Mouse (Mus musculus): Measurements from ENCODE around the gene Tmem161a.
A peak's percentile ranks its signal among the peaks of the same experiment; 100 is the strongest.

The Tmem161a gene

GRCm38 (mm10) chr8:70163316-70163715 lies 8.8 kb upstream of the Tmem161a start:
- no peak for DNase-seq

DNA sequence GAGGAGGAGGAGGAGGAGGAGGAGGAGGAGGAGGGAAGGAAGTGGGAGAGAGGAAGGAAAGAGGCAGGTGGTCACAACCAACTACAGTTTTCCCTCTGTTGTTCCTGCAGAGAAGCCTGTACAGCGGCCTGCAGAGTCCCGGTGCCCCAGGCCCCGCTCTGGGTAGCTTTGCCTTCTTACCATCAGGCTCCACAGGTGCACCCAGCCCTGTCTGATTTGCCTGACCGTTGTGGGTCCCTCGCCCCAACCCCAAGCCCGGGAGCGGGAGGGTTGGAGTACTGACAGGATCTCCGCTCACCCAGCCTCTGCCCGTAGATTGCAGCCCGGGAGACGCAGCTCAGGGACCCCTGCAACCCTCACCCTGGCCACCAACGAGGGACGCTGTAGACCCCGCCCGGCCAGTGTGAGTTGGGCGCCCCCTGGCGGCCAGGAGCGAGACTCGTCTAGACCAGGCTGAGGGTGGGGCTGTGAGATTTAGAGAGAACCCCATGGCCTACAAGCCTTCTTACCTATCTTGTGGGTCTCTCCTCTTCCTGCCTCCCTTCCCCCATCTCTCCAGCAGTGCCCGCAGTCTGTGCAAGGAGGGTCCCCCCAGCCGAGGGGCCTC lies 5.5 kb upstream of the Tmem161a start:
- DNase-seq, result peak; percentile 90 to 92

DNA sequence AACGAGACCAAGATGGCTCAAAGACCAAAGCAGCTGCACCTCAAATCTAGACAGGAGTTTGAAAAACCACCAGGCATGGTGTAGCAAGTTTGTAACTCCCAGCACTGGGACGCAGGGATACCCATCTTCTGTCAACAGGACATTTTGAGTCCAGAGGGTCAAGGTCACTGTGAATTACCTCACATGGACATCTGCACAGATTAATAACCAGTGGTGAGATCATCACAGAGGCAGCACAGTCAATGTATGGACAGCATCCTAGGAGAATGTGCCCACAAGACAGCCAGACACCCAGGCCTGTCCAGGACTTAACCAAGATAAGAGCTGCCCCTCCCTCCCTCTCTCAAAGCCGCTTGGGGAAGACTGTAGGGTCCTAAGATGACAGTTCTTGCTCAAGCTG lies 2.0 kb upstream of the Tmem161a start:
- DNase-seq, result no peak

DNA sequence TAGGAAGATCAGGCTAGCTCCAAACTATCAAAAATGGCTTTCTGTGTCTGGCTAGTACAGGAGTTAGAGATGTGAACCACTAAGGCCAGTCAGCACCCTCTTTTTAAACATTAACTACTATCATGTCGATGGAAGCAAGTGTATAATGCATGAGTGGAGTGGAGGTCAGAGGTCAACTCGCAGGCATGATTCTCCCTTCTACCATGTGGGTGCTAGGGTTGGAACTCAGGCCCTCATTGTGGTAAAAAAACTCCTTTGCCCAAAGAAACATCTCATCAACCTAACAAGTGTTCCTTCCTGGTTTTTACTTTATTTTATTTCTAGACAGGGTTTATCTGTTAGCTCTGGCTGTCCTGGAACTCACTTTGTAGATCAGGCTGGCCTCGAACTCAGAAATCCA lies 1.4 kb upstream of the Tmem161a start:
- DNase-seq, result no peak

DNA sequence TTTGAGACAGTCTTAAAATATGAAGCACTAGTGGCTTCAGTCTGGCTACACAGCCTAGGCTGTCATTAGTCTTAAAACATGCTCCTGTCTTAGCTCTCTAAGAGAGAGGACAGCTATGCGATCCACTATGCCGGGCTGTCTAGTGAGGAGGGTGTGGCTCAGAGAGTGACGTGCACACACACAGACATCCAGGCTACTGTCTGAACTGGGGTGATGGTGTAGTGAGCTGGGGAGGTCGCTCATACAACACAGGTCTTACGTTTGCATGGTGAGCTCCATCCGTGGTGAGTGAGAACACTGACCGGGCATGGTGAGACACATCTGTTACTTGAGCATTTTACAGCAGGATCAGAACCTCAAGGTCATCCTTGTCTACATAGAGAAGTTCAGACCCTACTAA lies 916 bp upstream of the Tmem161a start:
- no peak for DNase-seq

- DNase-seq, result no peak
Observed at GRCm38 (mm10) chr8:70173320-70173719, 1.2 kb downstream of the Tmem161a start.

- no peak for DNase-seq
Observed at GRCm38 (mm10) chr8:70174079-70174478, 1.9 kb downstream of the Tmem161a start.

DNA sequence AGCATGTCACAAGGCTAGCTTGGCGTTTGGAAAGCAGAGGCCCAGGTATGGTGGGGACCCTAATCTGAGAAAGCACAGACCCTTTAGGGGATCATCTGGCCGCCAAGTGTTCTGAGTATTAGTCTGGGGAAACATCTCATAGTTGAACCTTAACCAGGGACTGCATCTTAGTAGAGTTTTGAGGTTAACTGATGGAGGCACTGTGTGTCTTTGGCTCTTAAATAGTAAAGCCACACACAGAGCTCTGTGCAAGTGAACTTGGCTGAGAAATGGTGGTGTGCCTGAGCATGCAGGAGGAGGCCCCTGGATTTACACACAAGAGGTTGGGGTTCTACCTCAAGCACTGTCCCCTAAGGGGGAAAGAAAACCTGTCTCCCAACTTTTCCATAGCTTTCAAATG lies 6.1 kb downstream of the Tmem161a start:
- no peak for DNase-seq

GRCm38 (mm10) chr8:70179082-70179481 lies 6.9 kb downstream of the Tmem161a start:
- no peak for DNase-seq

- no peak for DNase-seq
Observed at GRCm38 (mm10) chr8:70181212-70181902, 9.2 kb downstream of the Tmem161a start.

GRCm38 (mm10) chr8:70181903-70182252 lies 9.7 kb downstream of the Tmem161a start:
- no peak for DNase-seq

- no peak for DNase-seq
Observed at GRCm38 (mm10) chr8:70183194-70183593, 11.0 kb downstream of the Tmem161a start.

GRCm38 (mm10) chr8:70188707-70189106 lies 16.6 kb downstream of the Tmem161a start:
- DNase-seq, result no peak

DNA sequence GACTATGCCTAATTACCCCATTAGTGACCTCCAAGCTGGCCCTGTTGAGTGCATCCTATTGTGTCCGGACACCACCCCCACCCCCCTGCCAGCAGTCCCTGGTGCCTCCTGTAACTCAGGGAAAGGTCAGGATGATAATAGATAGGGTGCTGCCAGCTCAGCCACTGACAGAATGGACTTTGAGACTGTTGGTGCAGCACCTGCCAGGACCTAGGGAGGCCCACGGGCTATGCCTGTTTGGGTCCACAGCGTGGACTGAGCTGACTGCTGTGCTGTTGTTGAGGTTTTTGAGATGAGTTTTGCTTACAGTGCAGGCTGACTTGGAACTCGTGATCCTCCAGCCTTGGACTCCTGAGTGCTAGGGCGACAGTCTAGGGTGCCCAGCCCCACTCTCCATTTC lies 21.1 kb downstream of the Tmem161a start:
- DNase-seq, result no peak

DNA sequence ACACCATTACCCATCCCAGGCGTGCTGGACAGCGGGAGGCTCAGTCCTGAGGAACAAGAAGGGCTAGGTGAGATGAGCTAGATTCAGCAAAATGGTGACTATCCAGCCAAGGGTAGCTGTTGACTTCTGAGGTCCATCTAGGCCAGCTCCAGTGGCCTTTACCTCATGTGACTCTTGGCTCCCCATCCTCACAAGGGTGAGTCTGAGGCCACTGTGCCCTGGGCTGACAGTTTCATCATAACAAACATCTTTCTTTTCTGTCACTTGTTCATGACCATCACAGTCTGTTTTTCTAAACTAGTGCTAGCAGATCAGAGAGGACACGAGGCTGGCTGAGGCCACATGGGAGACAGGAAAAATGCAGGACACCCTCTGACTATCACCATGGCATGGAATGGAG lies 22.0 kb downstream of the Tmem161a start:
- no peak for DNase-seq

DNA sequence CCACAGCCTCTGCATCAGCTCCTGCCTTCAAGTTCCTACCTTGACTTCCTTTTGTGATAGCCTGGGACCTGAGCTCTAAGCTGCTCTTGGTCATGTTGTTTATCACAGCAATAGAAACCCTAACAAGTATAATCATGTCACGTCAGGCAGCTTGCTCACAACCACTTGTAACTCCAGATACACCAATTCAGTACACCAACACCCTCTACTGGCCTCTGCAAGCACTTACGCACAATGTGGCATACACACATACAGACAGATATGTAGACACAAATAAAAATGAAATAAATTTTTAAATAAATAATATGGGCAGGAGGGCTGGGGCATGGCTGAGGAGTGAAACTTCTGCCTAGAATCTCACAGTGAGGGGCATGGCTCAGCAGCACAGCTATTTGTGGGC lies 23.6 kb downstream of the Tmem161a start:
- DNase-seq, result no peak

DNA sequence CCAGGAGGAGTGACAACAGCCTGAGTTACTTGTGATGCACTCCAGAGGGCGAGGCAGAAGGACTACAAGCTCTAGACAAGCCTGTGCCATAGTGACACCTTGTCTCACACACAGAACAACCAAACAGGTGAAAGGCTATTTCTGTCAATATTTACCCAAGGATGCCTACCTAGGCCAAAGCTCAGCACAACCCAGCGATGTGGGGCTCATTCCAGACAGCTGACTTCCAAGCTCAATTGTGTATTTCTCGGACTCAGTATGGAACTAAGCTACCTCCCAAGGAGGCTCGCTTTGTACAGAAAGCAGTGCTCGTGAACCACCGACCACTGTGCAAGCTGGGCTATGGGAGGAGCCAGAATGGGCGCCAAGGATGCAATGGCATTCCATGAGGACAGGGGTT lies 25.4 kb downstream of the Tmem161a start:
- DNase-seq, result no peak

- no peak for DNase-seq
Observed at GRCm38 (mm10) chr8:70200098-70200681, 28.0 kb downstream of the Tmem161a start.

DNA sequence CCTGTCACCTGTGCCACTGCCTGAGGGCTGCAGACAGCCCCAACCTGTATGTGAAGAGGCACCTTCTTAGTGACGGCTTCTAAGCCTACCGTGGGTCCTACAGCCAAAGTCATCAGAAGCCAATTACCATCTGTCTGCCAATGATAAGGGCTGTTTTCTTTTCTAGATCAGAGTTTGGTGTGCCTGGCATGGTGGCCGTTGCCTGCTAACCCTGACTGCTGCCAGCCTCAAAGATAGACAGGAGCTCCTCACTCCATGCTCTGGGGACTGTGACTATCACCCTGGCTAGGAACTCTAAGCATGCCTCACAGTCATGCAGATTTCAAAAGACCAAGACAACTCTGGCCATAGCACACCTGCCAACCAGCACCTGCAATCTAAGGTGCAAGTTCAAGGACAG lies 29.3 kb downstream of the Tmem161a start:
- no peak for DNase-seq

DNA sequence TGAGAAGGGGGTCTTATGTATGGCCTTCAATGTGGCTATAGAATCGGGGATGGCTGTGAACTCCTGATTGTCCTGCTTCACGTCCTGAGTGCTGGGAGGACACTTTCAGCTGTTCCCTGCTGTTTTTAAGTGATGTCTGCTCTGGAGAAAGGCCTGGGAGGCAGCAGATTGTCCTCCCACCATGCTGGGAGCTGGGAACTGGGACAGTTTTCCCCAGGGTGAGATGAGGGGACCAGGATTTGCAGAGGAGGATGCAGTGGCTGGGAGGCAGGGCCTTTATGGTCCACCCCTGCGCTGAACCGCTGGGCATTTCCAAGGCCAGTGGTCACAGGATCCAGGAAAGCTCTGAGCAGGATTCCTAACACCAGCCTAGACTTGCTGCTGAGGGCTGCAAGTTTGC lies 30.9 kb downstream of the Tmem161a start:
- DNase-seq, result no peak

DNA sequence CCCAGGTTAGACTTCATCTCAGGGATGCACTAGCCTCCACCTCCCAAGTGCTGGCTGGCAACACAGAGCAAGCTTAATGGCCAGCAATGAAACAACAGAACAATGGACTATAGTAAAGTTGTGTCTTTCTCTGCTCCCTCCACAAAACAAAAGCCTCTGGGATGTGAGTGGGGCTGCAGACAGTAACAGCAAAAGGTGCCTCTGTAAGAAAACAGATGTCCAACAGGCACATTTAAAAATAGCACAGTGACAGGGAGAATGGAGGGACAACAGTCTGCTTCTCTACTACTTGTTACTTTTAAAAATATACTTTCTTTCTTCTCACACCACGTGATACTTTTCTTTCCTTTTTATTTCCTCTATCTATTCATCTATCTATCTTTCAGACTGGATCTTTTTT lies 32.6 kb downstream of the Tmem161a start:
- no peak for DNase-seq

- no peak for DNase-seq
Observed at GRCm38 (mm10) chr8:70208130-70208529, 36.0 kb downstream of the Tmem161a start.

DNA sequence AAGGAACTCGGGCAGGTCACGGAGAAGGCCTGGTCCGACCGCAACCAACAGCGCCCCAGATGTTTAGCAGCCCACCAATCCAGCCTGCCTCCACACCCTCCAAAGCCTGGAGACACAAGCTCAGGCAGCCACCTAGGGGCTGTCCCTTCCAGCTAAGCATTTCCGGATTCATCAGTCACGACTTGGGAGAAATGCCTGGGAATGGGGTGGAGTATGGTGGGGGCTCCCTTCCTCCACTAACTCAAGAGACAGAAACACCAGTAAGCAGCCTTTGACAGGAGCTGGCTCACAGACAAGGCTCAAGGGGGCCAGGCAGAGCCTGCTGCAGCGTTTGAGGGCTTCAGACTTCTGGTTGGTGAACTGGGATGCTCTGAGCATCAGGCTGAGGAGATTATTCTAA lies 38.4 kb downstream of the Tmem161a start:
- no peak for DNase-seq

DNA sequence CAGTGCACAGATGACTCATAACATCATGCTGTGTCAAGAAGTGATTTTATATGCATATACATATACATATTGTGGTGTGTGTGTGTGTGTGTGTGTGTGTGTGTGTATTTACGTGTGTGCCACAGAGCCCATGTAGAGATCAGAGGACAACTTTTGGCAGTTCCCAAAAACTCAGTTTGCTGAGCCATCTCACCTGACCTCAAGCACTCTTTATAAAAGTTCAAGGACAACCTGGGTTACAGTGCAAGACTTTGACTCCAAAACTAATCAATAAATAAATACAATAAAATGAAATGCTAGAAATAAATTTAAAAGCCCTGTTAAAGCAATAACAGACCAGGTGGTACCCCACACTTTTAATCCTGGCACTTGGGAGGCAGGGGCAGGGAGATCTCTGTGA lies 39.1 kb downstream of the Tmem161a start:
- no peak for DNase-seq

GRCm38 (mm10) chr8:70211726-70212111 lies 39.6 kb downstream of the Tmem161a start:
- no peak for DNase-seq
